Mouse (Mus musculus) Muller cell, postnatal 12 days (primary cell): ENCODE measurements around the gene Mrps18a.

Experiments
- DNase-seq: peaks from one replicate; pipeline ENCODE4 v3.0.0-alpha.2; 2015; ENCODE audit errors: inconsistent ontology term

Mrps18a gene

DNA sequence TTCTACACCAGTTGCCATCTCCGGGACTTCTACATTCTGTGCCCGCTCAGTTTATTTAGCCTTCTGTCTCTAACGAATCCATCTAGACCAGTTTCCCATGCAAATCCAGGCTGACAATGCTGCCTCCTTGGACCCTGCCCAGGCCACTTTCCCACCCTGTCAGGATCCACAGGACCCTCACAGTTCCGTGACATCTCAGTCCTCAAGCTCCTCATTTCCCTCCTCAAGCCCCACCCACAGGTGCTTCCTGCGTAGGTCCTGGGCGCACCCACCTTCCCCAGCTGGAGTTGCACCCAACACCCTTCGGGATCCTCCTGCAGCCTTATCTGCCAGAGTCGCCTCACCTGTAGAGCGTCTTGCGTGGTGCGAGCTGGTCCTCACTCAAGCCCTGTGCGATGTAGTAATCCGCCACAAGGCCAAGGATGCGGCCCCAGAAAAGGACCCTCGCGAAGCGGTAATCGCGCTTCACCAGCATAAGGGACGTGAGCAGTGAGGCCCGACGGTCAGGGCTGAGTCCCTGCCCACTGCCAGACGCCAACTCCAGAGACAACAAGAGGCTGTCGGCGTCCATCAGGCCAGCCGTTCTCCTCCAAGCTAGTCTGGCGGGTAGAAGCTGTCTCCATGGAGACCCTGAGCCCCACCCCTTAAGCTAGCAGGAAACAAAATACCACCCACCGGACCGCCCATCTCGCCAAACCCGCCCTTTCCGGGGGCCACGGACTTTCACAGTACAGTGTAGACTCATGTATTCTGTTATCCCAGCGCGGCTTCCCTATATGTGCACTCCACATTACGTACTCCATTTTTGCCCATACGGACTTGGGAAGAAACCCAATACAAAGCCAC is 33.0 kb downstream of the Mrps18a start, which contains the start of gene Rsph9:
TSS of gene Rsph9 (minus strand) at position 639 of the 846 bp plus-strand sequence.
- peak; percentile 90 for DNase-seq

DNA sequence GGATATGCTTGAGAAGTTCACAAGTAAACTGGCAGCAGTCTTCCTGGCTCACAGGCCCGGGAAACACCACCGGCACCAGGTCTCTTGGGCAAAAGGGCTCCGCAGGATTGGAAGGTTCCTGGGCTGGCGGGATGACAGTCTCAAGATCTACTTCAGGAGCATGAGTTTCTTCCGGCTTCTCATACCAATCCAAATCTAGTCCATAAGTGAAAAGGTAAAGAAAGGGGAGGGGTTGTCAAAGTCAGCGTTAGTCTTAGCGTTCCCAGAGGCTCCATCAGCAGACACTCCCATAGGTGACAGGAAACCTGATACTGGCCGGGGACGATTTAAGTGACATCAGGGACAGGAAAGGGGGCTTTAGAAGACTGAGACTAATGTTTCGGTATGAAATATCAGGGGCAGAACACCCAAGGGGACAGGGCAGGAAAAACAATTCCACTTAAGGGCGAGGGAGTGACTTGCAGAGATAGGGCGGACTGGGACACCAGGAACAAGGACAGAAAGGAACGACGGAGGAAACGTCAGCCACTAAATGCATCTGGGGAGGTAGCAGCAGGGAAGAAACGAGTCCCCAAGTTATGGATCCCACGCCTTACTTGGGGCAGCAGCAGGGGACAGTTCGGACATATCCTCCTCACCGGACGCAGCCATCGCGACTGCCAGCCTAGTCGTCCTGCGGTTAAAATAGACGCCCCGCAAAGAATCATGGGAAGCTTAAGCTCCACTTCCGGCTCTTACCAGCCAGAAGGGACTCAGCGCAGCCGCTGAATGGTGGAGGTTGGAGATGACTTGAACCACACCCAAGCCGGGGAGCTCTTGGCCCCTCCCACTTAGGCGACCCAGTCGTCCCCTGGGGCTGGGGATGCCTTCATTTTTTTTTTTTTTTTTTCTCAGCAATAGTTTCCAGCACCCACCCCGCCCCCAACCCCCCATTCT is 42.3 kb downstream of the Mrps18a start, which contains the start of gene Mad2l1bp:
TSS of gene Mad2l1bp (minus strand) at position 707 of the 936 bp plus-strand sequence.
- DNase-seq, result peak; percentile 88

DNA sequence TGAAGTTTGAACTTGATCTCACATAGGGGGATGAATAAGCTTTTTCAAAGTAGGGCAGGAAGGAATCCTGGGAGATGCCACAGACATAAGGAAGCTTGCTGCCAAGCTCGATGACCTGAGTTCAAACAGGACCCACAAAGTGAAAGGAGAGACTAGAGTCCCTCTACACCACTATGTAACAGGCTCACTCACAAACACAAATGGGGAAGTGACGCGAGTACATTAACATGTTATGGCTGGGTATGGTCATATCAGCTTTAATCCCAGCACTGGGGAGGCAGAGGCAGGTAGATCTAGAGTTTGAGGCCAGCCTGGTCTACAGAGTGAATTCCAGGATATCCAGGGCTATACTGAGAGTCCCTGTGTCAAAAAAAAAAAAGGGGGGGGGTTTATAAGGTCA is 43.5 kb downstream of the Mrps18a start:
- DNase-seq, result no peak

DNA sequence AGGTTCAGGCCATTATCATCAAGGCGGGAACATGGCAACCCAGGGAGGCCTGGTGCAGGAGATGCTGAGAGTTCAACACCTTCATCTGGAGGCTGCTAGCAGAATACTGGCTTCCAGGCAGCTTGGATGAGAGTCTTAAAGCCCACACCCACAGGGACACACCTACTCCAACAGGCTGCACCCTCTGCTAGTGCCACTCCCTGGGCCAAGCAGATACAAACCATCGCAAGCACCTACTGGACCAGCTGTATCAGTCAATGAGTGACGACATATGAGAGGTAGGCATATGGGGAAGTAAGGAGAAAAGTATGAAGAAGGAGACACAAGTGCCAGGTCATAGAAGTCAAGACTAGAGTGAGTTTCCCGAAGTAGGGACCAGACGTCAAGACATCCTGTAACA is 45.9 kb downstream of the Mrps18a start:
- DNase-seq, result no peak

DNA sequence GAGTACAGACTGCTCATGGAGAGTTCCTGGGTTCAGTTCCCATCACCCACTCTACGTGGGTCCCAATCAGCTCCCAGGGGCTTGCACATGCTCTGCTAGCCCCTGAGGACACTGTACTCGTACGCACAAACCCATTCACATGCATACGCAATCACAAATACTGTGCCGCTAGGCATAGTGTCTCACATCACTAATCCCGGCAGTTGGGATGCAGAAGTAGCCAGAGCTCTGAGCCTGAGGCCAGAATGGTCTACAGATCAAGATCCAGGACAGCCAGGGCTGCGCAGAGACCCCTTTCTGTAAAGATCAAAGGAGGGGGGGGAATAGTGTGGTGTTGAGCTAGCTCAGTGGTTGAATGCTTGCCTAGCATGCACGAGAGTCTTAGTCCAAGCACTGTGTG is 46.3 kb downstream of the Mrps18a start:
- DNase-seq, result no peak

DNA sequence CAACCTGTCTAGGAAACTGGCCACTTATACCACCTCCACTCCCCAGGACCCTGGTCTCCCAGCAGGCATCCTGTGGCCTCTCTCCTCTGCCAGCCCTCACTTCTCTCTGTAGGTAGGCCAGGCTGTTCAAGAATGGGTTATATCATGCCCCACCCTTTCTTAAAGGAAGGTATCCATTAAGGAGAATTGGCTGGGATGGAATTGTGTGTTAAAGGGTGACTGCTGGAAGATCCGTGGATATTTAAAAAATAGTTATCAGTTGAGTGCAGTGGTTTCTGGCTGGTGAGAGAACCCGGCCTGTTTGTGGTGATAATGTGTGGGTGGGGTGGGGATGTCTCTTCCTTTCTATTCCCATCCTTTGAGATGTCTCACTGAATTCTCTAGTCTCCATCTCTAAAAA is 48.5 kb downstream of the Mrps18a start:
- DNase-seq, result no peak

DNA sequence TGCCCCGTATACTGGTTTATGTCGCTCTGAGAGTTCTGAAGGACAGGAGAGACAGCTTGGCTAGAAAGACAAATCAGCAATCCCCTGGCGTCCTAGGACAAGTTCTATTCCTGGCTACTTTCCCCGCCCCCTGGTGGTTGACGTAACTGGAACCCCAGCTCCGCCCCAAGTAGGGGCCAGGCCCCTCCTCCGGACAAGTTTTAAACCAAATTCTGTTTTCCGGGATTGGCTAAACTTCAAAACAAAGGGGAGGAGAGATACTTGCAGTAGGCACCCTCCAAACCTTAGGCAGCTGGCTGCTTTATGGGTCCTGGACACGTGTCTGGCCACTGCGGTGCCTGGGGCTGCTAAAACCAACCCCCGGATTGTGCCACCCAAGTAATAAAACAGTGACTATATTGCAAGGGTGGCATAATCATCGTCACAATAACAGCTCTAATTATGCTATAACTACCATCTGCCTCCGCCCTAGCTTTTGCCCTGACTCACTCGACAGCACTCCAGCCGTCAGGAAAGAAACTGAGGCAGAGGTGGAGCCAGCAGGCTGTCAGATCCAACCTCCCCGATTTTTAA is 49.4 kb downstream of the Mrps18a start:
- peak; percentile 97 for DNase-seq

DNA sequence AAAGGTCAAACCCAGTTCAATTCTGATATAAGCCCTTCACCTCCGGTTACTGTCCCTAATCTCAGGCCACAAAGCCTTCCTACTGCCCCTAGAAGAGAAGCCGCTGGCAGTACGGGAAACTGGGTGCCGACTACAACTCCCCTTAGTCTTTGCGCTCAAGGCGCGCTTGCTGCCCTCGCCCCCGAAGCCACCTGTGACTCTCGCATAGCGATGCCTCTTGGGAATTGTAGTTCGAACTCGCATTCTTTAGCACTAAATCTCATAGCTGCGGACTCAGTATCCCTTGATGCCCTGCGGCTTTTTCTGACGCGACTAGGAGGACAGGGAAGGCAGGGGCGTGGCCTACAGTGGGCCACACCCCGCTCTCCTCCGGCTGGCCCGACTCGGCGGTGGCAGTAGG is 49.9 kb downstream of the Mrps18a start, which contains the start of gene Gtpbp2:
TSS of gene Gtpbp2 (plus strand) at position 347 of the 400 bp plus-strand sequence.
- peak; percentile 98 for DNase-seq

DNA sequence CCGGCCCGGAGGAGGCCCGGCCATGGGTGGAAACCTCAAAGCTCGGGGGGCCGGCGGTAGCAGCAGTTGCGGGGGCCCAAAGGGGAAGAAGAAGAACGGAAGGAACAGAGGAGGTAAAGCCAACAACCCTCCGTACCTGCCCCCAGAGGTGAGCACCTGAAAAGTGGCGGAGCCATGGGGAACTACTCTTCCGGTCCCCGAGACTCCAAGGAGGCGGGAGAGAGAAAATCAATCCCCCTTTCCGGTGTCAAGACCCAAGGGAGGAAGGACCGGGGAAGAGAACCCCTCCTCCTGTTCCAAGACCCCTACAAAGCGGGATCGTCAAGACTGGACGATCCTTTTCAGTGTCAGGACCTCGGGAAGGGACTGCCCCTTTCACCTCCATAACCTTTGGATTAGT is 50.4 kb downstream of the Mrps18a start:
- peak; percentile 64 for DNase-seq

DNA sequence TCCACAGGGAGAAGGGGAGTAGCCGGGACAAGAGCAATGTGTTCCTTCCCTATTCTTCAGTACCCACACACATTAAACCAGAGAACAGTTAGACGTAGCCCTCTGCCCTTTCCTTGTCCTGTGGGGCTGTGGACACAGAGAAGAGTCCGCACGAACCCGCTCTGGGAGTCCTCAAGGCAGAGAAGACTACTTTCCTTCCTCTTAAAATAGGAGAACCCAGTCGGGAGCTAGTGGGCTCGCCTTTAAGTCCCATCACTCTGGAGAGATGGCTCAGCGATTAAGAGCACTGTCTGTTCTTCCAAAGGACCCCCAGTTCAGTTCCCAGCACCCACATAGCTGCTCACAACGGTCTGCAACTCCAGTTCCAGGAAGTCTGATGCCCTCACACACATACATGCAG is 50.9 kb downstream of the Mrps18a start:
- DNase-seq, result no peak

DNA sequence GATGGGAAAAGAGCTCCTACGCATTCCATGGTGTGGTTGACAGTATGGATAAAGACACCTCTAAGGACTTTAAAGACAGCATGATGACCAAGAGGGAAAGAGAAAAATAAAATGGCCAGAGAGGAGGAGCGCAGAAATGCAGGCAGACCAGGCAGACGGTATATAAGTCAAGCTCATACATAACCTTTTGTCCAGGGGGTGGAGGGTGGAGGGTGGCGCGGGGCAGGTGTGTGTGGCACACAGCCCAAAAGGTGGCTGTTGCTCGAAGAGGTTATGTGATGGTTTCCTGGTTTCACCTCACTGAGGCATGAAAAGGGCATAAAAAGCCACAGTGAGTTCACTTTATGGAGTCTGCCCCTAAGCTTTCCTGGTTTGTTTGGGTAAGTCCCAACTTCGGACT is 51.8 kb downstream of the Mrps18a start:
- no peak for DNase-seq

DNA sequence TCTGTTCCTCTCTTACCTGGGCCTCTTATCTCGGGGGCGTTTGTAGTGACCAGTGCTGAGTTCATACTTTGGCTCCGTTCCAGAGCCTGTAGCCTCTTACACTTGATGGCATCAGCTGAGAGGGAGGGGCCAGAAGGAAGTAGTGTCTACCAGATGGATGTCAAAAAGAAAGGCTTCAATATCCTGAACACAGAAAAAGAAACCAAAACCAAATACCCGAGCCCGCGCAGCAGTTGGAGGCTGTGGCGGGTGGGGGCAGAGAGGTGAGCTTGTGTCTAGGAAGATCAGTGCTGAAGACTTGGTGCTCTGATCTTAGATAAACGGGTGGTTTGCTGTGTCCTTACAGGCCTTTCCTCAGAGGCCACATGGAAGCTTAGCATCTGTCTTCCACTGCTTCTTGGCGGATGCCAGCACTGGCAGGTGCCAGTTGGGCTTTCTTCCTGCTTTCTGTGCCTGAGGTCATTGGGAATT is 52.2 kb downstream of the Mrps18a start:
- DNase-seq, result no peak

DNA sequence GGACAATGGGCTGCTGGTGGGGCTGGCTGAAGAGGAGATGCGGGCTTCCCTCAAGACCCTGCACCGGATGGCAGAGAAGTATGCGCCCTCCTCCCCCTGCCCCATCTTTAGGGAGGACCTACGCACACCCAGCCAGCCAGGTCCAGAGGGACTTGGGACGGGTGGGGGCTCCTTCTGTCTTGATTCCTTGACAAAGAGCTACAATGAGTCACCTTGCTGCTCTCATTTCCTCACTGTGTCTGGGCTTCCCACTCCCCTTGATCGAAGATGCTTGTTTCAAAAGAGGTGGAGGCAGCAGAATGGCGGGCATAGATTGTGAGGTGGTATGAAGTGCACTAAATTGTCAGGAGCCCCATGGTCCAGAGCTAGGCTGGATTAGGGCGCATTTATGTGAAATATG is 53.5 kb downstream of the Mrps18a start:
- DNase-seq, result no peak

DNA sequence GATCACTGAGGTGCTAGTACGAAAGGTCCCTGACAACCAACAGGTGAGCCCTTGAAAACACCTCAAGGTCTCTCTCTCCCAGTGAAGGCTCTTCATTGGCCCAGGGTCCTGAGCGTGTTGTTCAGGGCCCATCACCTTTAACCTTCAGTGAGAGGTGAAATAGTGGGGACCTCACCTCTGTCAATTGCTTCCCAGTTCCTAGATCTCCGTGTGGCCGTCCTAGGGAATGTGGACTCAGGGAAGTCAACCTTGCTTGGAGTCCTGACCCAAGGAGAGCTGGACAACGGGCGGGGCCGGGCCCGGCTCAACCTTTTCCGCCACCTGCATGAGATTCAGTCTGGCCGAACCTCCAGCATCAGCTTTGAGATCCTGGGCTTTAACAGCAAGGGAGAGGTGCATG is 54.0 kb downstream of the Mrps18a start:
- no peak for DNase-seq

DNA sequence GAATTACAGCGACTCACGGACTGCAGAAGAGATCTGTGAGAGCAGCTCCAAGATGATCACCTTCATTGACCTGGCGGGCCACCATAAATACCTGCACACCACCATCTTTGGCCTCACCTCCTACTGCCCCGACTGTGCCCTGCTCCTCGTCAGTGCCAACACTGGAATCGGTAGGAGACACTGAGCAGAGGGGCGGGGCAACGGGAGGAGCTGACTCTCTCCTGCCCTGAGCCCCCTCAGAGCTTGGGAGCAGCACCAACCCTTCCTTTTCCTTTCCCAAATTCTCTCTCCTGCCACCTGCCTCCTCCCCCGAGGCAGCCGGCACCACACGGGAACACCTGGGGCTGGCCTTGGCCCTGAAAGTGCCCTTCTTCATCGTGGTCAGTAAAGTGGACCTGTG is 54.7 kb downstream of the Mrps18a start:
- DNase-seq, result no peak

DNA sequence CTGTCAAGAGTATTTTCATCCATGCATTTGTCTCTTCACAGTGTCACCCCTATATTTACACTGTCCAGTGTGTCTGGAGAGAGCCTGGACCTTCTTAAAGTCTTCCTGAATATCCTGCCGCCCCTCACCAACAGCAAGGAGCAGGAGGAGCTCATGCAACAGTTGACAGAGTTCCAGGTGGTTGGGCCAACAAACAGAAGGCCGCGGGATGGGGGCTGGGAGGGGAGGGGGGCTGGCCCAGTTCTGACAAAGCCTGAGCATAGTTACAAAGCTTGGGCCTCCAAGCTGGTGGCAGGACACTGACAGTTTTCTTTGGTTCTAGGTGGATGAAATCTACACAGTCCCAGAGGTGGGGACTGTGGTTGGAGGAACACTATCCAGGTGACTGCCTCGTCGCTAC is 55.5 kb downstream of the Mrps18a start:
- no peak for DNase-seq

DNA sequence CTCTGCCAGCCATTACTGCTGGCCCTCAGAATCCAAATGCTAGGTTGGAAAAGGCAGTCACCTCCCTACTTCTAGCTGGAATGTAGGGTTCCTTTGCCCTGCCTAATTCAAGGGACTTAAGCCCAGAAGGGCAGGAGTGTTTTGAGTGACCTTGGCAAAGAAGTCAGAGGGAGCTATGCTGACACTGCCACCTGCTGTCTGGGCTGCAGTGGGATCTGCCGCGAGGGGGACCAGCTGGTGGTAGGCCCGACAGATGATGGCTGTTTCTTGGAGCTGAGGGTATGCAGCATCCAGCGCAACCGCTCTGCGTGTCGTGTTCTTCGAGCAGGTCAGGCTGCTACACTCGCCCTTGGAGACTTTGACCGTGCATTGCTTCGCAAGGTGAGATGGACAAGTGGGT is 56.2 kb downstream of the Mrps18a start:
- no peak for DNase-seq

DNA sequence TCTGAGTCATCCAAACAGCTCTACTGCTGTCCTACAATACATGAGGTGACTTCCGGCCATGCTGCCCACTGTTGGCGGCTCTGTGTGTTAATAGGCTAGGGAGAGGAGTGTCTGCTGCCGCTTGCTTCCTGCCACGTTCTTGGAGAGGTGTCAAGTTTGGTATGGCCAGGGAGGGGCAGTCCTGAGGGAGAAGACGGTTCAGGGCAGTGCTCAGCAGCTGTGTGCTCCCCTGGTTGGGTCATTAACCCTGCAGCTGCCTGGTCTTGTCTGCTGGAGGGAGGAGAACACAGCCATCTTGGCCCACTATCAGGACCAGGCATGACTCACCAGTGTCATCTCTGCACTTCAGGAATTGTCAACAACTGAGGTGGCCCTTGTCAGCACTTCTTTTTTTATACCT is 57.5 kb downstream of the Mrps18a start:
- no peak for DNase-seq

DNA sequence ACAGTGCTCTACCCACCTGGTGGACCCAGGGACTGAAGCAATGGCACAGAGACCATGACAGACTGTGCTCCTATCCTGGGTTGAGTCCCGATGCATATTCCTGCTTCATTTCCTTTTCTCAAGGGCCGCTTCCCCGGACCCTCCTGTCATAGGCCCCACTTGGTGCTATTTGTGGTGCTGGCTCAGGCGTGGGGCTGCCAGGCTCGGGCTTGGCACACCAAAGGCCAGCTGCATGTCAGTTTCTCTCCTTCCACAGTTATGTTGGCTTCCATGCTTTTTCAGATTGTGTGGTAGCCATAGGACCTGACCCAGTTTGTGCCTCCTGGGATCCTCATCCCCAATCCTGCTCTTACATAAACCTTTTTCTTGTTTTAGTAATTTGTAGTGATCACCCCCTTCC is 58.0 kb downstream of the Mrps18a start:
- DNase-seq, result no peak

DNA sequence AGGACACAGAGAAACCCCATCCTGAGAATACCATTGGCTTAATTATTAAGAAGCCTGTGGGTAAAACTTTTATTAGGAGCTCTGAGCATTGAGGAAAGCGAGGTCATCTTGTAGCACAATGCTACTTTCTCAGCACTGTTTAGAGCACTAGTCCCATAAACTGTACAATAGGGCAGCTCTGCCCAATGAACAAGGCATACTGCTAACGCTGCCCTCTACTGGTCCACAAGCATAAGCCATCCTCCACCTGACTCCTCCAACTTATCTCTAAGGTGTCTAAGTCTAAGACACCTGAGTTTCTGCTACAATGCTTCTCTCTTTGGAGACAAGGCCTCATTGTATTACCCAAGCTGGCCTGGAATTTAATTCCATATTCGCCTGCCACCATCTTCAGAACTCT is 59.8 kb downstream of the Mrps18a start:
- DNase-seq, result no peak
